Mouse (Mus musculus) lung, postnatal 0 days (tissue): ENCODE data around the gene Prss47.

ENCODE experiments used
- CTCF ChIP-seq: IDR thresholded peaks from 2 replicates; pipeline ENCODE4 v1.5.1; 2016; ENCODE audit warnings: antibody characterized with exemption, mild to moderate bottlenecking
- EP300 ChIP-seq: IDR thresholded peaks from 2 replicates; pipeline ENCODE4 v1.6.1; 2016; ENCODE audit warnings: antibody characterized with exemption, mild to moderate bottlenecking, control low read depth

DNA sequence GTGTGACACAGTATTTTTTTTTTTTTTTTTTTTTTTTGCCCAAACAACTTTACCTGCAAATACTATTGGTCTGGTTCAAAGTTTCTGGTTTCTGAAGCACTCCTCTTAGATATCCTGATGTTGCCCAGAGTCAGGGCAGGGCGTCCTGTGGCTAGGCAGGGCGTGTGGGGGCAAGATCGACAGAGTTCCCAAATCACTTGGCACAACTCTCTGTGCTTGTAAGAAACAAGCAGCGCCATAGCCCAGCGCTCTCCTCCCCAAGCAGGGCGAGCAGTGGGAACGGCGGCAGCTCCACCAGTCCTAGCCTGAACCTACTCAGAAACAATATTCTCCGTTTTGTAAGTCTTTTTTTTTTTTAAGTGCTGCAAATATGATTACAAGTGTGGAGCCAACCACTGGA is 48.1 kb upstream of the Prss47 start:
- no peak for TF ChIP-seq EP300
- no peak for TF ChIP-seq CTCF
